Mouse (Mus musculus) hindbrain, embryonic 15.5 days (tissue): ENCODE data around the gene Foxn1. TPM values are rescaled to one million over a fixed set of nuclear protein-coding genes. Genes with fewer than 3 reads are reported as not detected.

Experiments used
- ATAC-seq: fragments of 200-750 bp; cut with Nextera tagmentation; 2 replicates; pipeline ENCODE4 v1.8.0; 2017; ENCODE audit warnings: low read depth, moderate number of reproducible peaks, moderate TSS enrichment; ENCODE audit not compliant: low FRiP score
- H3K27ac ChIP-seq: fragments of 300-500 bp; sonication (generic); replicated peaks from 2 replicates; pipeline ENCODE4 v1.5.1; 2015; ENCODE audit warnings: mild to moderate bottlenecking, inconsistent platforms
- H3K27me3 ChIP-seq: fragments of 300-500 bp; sonication (generic); 2 replicates; pipeline ENCODE4 v1.6.1; 2015; ENCODE audit warnings: control low read depth, inconsistent platforms
- H3K36me3 ChIP-seq: fragments of 300-500 bp; sonication (generic); 2 replicates; pipeline ENCODE4 v1.6.1; 2015; ENCODE audit warnings: control low read depth, inconsistent platforms
- H3K4me1 ChIP-seq: fragments of 300-500 bp; sonication (generic); replicated peaks from 2 replicates; pipeline ENCODE4 v1.6.1; 2015; ENCODE audit warnings: control low read depth, inconsistent platforms
- H3K4me2 ChIP-seq: fragments of 300-500 bp; sonication (generic); 2 replicates; pipeline ENCODE4 v1.6.1; 2015; ENCODE audit warnings: moderate library complexity, mild to moderate bottlenecking, inconsistent platforms
- H3K4me3 ChIP-seq: fragments of 300-500 bp; sonication (generic); 2 replicates; pipeline ENCODE4 v1.5.1; 2015; ENCODE audit warnings: mild to moderate bottlenecking, inconsistent platforms
- H3K9ac ChIP-seq: fragments of 300-500 bp; sonication (generic); 2 replicates; pipeline ENCODE4 v1.6.1; 2015; ENCODE audit warnings: inconsistent platforms
- H3K9me3 ChIP-seq: fragments of 300-500 bp; sonication (generic); 2 replicates; pipeline ENCODE4 v1.6.1; 2016; ENCODE audit warnings: control low read depth, inconsistent platforms
- WGBS: fragments of 180-500 bp; shearing (Covaris S2); methylation state at CpG from one replicate; pipeline ENCODE4 v1.1.7; 2015; 5-methylcytosine and 5-hydroxymethylcytosine counted together
- polyA plus RNA-seq: library from polyadenylated mRNA; unstranded; fragments of >200 nt; fragmentation: Nextera tagmentation; extraction: Ambion mirVana; gene quantifications from 2 replicates; pipeline ENCODE4 v1.2.1, GENCODE M21; 2015

Foxn1 gene
- polyA plus RNA-seq, 1 experiment from 2014 or later: not detected

DNA sequence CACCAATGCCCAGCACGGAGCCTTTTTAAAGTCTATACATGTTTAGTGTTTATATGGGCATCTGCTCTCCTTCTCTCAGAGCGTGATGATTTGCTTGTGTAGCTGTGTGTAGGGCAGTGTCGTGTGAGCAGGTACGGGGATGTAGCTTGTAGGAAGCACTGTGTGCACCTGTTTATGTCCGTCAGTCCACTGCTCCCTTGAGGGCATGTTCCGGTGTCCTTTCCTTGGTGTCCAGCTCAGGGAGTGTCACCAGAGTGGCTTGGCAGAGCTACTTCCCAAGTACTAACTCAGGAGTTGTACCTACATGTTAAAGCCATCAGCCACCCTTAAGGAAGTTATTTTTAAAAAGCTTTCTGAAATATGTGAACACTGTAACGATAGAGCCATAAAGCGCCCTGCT is 49.3 kb downstream of the Foxn1 start:
- H3K9ac ChIP-seq: no peak overlapping the region
- 95% methylated on average over 8 of the region's 8 CpGs for WGBS
- H3K4me3 ChIP-seq: no peak overlapping the region
- no peak for ATAC-seq
- H3K4me2 ChIP-seq: no peak overlapping the region
- no peaks in the 10 kb centered on the region for H3K27me3 ChIP-seq
- no peaks in the 10 kb centered on the region for H3K9me3 ChIP-seq
- peaks cover 67% of the 10 kb centered on the region for H3K36me3 ChIP-seq
- no peak overlapping the region for H3K27ac ChIP-seq
- no peaks in the 10 kb centered on the region for H3K4me1 ChIP-seq

DNA sequence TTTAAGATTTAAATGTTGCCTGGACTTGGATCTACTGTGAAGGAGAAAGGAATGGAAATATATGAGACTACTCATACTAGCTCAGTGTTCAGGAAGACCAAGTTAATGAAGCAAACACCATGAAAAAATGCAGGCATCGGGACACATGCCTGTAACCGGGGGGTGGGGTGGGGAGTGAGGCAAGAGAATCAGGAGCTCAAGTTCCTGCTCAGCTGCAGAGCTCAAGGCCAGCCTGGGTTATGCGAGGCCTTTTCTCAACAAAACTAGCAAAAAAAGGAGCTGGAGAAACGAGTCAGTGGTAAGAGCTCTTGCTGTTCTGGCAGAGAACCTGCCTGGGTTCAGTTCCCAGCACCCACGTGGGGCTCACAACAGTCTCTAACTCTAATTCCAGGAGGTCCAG is 52.4 kb downstream of the Foxn1 start:
- H3K4me1 ChIP-seq: peaks cover 8% of the 10 kb centered on the region
- H3K36me3 ChIP-seq: peaks cover 43% of the 10 kb centered on the region
- H3K9ac ChIP-seq: no peak overlapping the region
- H3K4me3 ChIP-seq: no peak overlapping the region
- no peak for ATAC-seq
- no peak overlapping the region for H3K27ac ChIP-seq
- H3K4me2 ChIP-seq: no peak overlapping the region
- 94% methylated on average over 5 of the region's 5 CpGs for WGBS
- no peaks in the 10 kb centered on the region for H3K9me3 ChIP-seq
- no peaks in the 10 kb centered on the region for H3K27me3 ChIP-seq

DNA sequence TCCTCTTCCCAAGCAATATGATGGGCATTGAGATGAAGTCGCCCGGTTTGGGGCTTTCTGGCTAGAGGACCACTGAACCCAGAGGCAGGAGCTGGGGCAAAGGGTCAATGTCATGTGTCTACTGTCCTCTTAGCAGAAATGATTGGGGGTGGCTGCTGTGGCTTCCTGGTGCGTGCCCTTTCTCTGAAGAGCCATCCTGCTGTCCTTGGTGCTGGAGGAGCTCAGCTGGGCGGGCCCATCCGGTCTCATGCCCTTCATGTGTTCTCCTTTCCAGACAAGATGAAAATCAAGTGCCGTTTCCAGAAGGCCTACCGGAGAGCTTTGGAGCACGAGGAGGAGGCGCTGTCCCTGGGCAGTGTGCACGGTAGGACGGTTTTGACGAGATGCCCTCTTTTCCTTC is 53.7 kb downstream of the Foxn1 start:
- 97% methylated on average over 12 of the region's 12 CpGs for WGBS
- no peak overlapping the region for H3K9ac ChIP-seq
- H3K27me3 ChIP-seq: no peaks in the 10 kb centered on the region
- H3K36me3 ChIP-seq: peaks cover 36% of the 10 kb centered on the region
- H3K27ac ChIP-seq: no peak overlapping the region
- no peak for ATAC-seq
- no peak overlapping the region for H3K4me2 ChIP-seq
- peaks cover 10% of the 10 kb centered on the region for H3K4me1 ChIP-seq
- H3K4me3 ChIP-seq: no peak overlapping the region
- no peaks in the 10 kb centered on the region for H3K9me3 ChIP-seq

DNA sequence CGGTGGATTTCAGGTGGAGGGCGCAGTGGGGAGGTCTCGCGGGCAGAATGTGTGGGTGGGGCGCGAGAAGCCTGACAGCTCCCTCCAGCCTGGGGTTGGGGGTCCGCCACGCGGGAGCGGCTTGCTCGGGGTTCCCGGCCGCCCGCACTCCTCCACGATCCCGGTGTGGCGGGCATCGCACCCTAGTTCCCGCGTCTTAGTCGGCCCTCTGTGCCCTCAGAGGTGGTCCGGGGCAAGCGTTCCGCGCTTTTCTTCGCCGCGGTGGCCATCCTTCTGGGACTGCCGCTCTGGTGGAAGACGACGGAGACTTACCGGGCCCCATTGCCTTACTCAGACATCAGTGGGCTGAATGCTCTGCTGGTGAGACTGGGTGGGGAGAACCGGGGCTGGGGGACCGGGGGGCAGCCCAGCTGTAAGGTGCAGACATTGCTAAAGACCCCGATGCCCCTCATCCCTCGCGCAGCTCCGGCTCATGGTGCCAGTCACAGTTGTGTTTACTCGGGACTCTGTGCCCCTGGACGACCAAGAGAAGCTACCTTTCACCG is 57.8 kb downstream of the Foxn1 start:
- Histone ChIP-seq H3K4me1 (peaks cover 20% of the 10 kb centered on the region), H3K4me3 (peak overlapping the region; percentile 85), H3K36me3 (peaks cover 12% of the 10 kb centered on the region), H3K9ac (peak overlapping the region; percentile 78), H3K27ac (peak overlapping the region; percentile 76), H3K4me2 (peak overlapping the region; percentile 80), H3K9me3 (no peaks in the 10 kb centered on the region), H3K27me3 (no peaks in the 10 kb centered on the region)
- under 1% methylated on average over 41 of the region's 41 CpGs for WGBS
- peak; percentile 70 for ATAC-seq

DNA sequence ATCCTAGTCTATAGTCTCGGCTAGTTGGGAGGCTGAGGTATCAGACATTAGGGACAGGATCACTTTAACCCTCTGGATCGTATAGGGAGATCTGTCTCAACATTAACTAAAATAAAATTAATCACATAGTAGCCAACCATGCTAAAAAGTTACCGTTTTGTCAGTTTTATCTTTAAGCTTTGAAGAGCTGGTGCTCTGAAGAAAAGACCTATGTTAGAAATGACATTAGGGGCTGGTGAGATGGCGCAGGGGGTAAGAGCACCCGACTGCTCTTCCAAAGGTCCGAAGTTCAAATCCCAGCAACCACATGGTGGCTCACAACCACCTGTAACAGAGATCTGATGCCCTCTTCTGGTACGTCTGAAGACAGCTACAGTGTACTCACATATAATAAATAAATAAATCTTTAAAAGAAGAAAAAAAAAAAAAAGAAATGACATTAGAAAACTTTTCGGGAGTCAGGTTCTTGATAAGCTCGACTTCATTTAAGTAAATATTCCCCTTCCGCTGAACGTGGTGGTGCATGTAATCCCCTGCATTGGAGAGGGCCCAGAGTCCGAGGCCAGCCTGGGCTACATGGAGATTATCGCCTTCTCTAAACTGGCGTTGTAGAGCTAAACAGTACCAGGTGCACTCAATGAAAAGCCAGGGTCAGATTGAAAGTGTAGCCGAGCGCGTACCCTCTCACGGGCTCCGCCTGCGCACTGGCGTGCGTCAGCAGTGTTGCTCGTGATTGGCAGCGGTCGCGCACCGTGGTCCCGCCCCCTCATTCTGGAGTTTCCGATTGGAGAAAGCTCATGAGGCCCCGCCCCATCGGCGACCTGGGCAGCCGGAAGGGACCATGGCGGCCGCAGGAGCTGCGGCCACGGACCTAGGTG is 58.5 kb downstream of the Foxn1 start, which contains the start of gene Pigs:
Gene Pigs (plus strand): TSS at position 782 of the 878 bp plus-strand sequence.
- 13% methylated on average over 37 of the region's 37 CpGs for WGBS
- H3K9me3 ChIP-seq: no peaks in the 10 kb centered on the region
- H3K27ac ChIP-seq: peak within 1 kb of the TSS; percentile 76
- peak within 1 kb of the TSS; percentile 78 for H3K9ac ChIP-seq
- peaks cover 27% of the 10 kb centered on the region for H3K4me1 ChIP-seq
- H3K4me3 ChIP-seq: peak within 1 kb of the TSS; percentile 85
- H3K27me3 ChIP-seq: no peaks in the 10 kb centered on the region
- peak; percentile 92 for ATAC-seq
- peaks cover 5% of the 10 kb centered on the region; the same call in 1 of the 2 replicates for H3K36me3 ChIP-seq
- H3K4me2 ChIP-seq: peak within 1 kb of the TSS; percentile 80

DNA sequence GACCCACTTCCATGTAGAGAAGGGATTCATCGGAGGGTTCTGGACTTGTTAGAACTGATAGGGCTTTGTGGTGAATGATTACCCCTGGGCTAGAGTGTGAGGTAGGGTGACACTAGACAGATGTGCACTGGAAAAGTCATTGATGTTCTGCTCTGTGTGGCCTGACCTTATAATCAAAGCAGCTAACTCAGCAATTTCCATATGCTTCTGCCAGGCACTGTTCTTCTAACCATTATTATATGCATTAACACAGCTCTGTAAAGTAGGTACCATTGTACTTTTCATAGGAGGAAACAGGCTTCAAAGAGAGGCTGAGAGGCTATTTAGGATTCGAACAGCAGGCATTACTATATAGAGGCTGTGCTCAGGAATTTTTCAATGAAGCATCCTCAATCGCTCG is 59.1 kb downstream of the Foxn1 start:
- H3K4me1 ChIP-seq: peaks cover 33% of the 10 kb centered on the region
- WGBS: 91% methylated on average over 4 of the region's 4 CpGs
- no peak for ATAC-seq

DNA sequence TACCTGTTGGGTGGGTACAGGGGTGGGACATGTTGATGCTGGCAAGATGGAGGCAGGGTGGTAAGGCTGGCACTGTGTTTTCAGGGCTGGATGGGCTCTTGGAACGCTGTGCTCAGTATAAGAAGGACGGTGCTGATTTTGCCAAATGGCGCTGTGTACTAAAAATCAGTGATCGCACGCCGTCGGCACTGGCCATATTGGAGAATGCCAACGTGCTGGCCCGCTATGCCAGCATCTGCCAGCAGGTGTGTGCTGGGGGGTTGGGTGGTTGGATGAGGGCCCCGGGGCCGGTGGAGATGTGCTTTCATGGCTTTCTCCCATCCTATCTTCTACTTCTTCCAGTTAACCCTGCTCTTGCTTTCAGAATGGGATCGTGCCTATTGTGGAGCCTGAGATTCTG is 61.4 kb downstream of the Foxn1 start:
- peak overlapping the region; percentile 80 for H3K27ac ChIP-seq
- H3K27me3 ChIP-seq: no peaks in the 10 kb centered on the region
- no peak overlapping the region for H3K9ac ChIP-seq
- H3K9me3 ChIP-seq: no peaks in the 10 kb centered on the region
- no peaks in the 10 kb centered on the region for H3K36me3 ChIP-seq
- no peak for ATAC-seq
- H3K4me1 ChIP-seq: peaks cover 38% of the 10 kb centered on the region
- peak overlapping the region; percentile 50 for H3K4me2 ChIP-seq
- 92% methylated on average over 12 of the region's 12 CpGs for WGBS
- peak overlapping the region; percentile 35 for H3K4me3 ChIP-seq

More for the DNA sequence above, 59.1 kb downstream of the Foxn1 start:
- no peaks in the 10 kb centered on the region for H3K36me3 ChIP-seq
- H3K9ac ChIP-seq: no peak overlapping the region
- H3K27me3 ChIP-seq: no peaks in the 10 kb centered on the region
- no peak overlapping the region for H3K4me3 ChIP-seq
- H3K9me3 ChIP-seq: no peaks in the 10 kb centered on the region
- no peak overlapping the region for H3K27ac ChIP-seq
- no peak overlapping the region for H3K4me2 ChIP-seq

DNA sequence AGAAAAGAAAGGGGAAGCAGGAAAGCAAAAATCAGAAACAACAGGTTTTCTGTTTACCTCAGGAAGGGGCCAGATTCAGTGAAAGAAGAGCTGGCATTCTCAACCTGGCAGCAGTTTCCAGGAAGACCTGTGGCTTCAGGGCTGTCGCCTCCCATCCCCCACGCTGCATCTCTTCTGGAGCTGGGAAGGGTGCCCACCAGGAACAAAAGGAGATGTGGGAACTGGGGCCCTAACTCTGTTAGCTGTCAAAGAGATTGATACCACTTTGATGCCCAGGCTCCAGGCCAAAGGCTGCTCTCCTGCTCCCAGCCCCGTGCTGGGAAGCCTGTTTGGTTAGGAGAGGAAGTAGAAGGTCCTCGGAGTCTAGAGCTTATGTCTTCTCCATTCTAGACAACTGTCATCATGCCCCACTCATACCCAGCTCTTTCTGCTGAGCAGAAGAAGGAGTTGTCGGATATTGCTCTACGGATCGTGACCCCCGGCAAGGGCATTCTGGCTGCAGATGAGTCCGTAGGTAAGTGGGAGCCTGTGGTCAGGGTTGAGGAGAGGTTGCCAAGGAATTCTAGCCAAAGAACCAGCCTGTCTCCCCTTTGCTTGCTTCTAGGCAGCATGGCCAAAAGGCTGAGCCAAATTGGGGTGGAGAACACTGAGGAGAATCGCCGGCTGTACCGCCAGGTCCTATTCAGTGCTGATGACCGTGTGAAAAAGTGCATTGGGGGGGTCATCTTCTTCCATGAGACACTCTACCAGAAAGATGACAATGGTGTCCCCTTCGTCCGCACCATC is 62.2 kb downstream of the Foxn1 start:
- H3K4me3 ChIP-seq: peak overlapping the region; percentile 35
- H3K4me2 ChIP-seq: peak overlapping the region; percentile 50
- peak overlapping the region; percentile 80 for H3K27ac ChIP-seq
- peaks cover 32% of the 10 kb centered on the region for H3K4me1 ChIP-seq
- H3K9ac ChIP-seq: no peak overlapping the region
- ATAC-seq: peak; percentile 62; the same call in 1 of the 2 replicates
- no peaks in the 10 kb centered on the region for H3K9me3 ChIP-seq
- 75% methylated on average over 15 of the region's 15 CpGs for WGBS
- H3K27me3 ChIP-seq: no peaks in the 10 kb centered on the region
- no peaks in the 10 kb centered on the region for H3K36me3 ChIP-seq

DNA sequence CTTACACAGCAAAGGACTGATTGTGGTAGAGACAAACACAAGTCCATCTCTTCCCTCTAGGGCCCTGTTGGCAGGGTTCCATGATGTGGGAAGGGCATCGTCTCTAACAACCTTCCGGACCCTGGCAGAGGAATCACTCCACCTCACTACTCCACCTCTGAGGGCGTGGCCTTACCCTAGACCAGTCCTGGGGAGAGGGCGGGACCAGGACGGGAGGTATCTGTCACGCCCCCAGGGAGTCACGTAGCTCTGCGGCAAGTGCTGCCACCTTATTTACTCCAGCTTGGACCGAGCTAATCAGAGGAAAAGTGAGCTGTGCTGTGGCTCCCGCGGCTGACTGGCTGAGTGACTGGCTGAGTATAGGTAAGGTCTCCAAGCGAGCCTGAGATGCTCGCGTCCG is 63.5 kb downstream of the Foxn1 start, which contains the start of gene Aldoc:
Gene Aldoc (plus strand): TSS at position 109 of the 400 bp plus-strand sequence.
- Histone ChIP-seq H3K9ac (peak within 1 kb of the TSS; percentile 6), H3K4me3 (peak within 1 kb of the TSS; percentile 35)
- ATAC-seq: peak; percentile 85

DNA sequence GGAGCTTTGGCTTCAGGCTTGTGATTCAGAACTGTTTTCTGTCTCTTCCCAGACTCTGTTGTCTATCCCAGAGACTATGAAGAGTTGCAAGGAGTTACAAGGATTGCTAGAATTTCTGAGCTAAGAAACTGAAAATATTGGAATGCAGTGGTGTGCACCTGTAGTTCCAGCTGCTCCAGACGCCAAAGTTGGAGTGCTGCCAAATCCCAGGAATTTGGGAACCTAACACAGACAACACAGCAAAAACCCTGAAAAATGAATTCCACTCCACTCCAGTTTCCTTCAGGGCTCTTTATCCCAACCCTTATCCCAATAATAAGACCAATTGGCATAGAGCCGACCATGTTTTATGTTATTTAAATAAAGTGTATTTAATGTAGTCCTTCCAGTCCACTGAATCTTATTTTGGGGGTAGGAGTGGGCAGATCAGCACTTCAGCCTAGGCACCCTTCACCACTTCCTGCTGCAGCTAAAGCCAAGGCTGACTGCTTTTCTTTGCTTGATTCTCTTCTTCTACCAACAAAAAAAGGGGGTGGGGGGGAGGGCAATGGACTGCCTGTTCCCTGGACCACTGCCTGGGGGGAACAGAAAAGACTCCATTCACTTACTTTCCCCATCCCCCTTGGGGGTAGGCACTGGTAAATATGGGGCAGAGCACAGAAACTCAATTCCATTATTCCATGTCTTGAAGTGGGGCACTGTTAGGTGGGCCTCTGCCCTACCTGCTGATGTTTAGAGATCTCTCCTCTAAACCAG is 64.1 kb downstream of the Foxn1 start:
- Histone ChIP-seq H3K27me3 (no peaks in the 10 kb centered on the region), H3K4me3 (peak overlapping the region; percentile 35), H3K36me3 (no peaks in the 10 kb centered on the region), H3K9me3 (no peaks in the 10 kb centered on the region), H3K4me1 (peaks cover 28% of the 10 kb centered on the region), H3K9ac (peak overlapping the region; percentile 6; the same call in 1 of the 2 replicates), H3K4me2 (peak overlapping the region; percentile 50), H3K27ac (peak overlapping the region; percentile 80)
- whole genome bisulfite sequencing: 55% methylated on average over 2 of the region's 2 CpGs
- ATAC-seq: peak; percentile 67

More for the DNA sequence above, 63.5 kb downstream of the Foxn1 start, which contains the start of gene Aldoc:
- H3K4me1 ChIP-seq: peaks cover 28% of the 10 kb centered on the region
- peak within 1 kb of the TSS; percentile 50 for H3K4me2 ChIP-seq
- H3K27me3 ChIP-seq: no peaks in the 10 kb centered on the region
- H3K36me3 ChIP-seq: no peaks in the 10 kb centered on the region
- no peaks in the 10 kb centered on the region for H3K9me3 ChIP-seq
- 8% methylated on average over 15 of the region's 15 CpGs for WGBS
- peak within 1 kb of the TSS; percentile 80 for H3K27ac ChIP-seq

DNA sequence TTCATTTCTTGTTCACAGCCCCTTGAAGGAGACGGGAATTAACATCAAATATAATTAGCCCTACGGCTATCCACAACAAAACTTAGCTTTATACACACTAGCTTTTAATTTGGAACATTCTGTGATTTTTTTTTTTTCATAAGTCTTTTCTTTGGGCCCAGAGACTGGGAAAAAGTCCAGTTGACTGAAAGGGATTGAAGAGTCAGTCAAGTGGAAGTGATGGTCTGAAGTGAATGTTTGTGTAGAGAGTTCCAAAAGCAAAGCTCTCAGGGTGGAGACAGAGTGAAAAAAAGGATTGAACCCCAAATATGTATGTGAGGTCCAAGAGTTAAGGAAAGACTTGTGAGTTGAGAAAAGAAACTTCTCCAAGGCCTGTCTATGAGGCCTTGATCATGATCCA is 67.9 kb downstream of the Foxn1 start:
- Histone ChIP-seq H3K4me3 (no peak overlapping the region), H3K4me1 (peaks cover 16% of the 10 kb centered on the region), H3K9ac (no peak overlapping the region), H3K27ac (peak overlapping the region; percentile 57; the same call in 1 of the 2 replicates), H3K4me2 (no peak overlapping the region), H3K9me3 (no peaks in the 10 kb centered on the region), H3K36me3 (peaks cover 2% of the 10 kb centered on the region; the same call in 1 of the 2 replicates), H3K27me3 (no peaks in the 10 kb centered on the region)
- 80% methylated on average over 2 of the region's 2 CpGs for WGBS
- ATAC-seq: no peak
